Mouse (Mus musculus) splenic B cell, adult 2 months (primary cell): ENCODE results near the gene Lpar6.

ENCODE experiments used
- DNase-seq: peaks from one replicate; pipeline ENCODE4 v3.0.0-alpha.2; 2011; ENCODE audit warnings: low read depth, low spot score
- H3K27me3 ChIP-seq: 2 replicates; pipeline ENCODE4 v1.6.1; 2012; ENCODE audit warnings: mild to moderate bottlenecking, low read length, moderate library complexity, mixed read lengths; ENCODE audit not compliant: control insufficient read depth, poor library complexity, insufficient read depth, severe bottlenecking
- H3K36me3 ChIP-seq: 2 replicates; pipeline ENCODE4 v1.6.1; 2012; ENCODE audit warnings: mild to moderate bottlenecking, low read length, moderate library complexity, mixed read lengths; ENCODE audit not compliant: control insufficient read depth, poor library complexity, insufficient read depth, severe bottlenecking

Gene Lpar6

GRCm38 (mm10) chr14:73289915-73290314, 52.2 kb downstream of the Lpar6 start:
- DNase-seq, result no peak
- Histone ChIP-seq H3K36me3 (0 out of 2 replicates have a peak, but pooled peaks cover 9% of the 10 kb centered on the region), H3K27me3 (no peaks in the 10 kb centered on the region)

- no peak for DNase-seq
- Histone ChIP-seq H3K36me3 (peaks cover 9% of the 10 kb centered on the region; the same call in 1 of the 2 replicates), H3K27me3 (no peaks in the 10 kb centered on the region)
These were observed 54.7 kb downstream of the Lpar6 start for GRCm38 (mm10) chr14:73292434-73292833.
